Mouse (Mus musculus): Measurements from ENCODE around the gene Gpbp1l1. TPM values are rescaled to one million over a fixed set of nuclear protein-coding genes. Genes with fewer than 3 reads are reported as not detected.

Gpbp1l1 gene
- polyA plus RNA-seq, 1 experiment from 2014 or later = 50.3 TPM

Other genes with a start within 250 kb of the Gpbp1l1 start
- 28.3 and 38.9 TPM in 2 replicates for gene Mast2, start 93.5 kb upstream of the Gpbp1l1 start, polyA plus RNA-seq (2014; fragmentation: Nextera tagmentation; extraction: Ambion mirVana)
- 5.7 and 6.2 TPM in 2 replicates for gene Ipp, start 50.1 kb upstream of the Gpbp1l1 start, polyA plus RNA-seq (2014; fragmentation: Nextera tagmentation; extraction: Ambion mirVana)
- gene Tmem69, start 1.7 kb upstream of the Gpbp1l1 start, polyA plus RNA-seq (2014; fragmentation: Nextera tagmentation; extraction: Ambion mirVana) = 26.6 and 28.2 TPM in 2 replicates
- 1.3 and 1.6 TPM in 2 replicates for gene Ccdc17, start 39.0 kb downstream of the Gpbp1l1 start, polyA plus RNA-seq (2014; fragmentation: Nextera tagmentation; extraction: Ambion mirVana)
- 402 and 418 TPM in 2 replicates for gene Nasp, start 70.3 kb downstream of the Gpbp1l1 start, polyA plus RNA-seq (2014; fragmentation: Nextera tagmentation; extraction: Ambion mirVana)
- gene Akr1a1, start 94.0 kb downstream of the Gpbp1l1 start, polyA plus RNA-seq (2014; fragmentation: Nextera tagmentation; extraction: Ambion mirVana) = 677 and 736 TPM in 2 replicates
- 1,258 and 1,286 TPM in 2 replicates for gene Prdx1, start 127.9 kb downstream of the Gpbp1l1 start, polyA plus RNA-seq (2014; fragmentation: Nextera tagmentation; extraction: Ambion mirVana)
- 24.0 and 27.7 TPM in 2 replicates for gene Mmachc, start 150.7 kb downstream of the Gpbp1l1 start, polyA plus RNA-seq (2014; fragmentation: Nextera tagmentation; extraction: Ambion mirVana)
- 34.4 and 36.4 TPM in 2 replicates for gene Ccdc163, start 150.9 kb downstream of the Gpbp1l1 start, polyA plus RNA-seq (2014; fragmentation: Nextera tagmentation; extraction: Ambion mirVana)
- gene Tesk2, start 163.3 kb downstream of the Gpbp1l1 start, polyA plus RNA-seq (2014; fragmentation: Nextera tagmentation; extraction: Ambion mirVana) = 12.3 and 12.5 TPM in 2 replicates
- gene Toe1, start 250.0 kb downstream of the Gpbp1l1 start, polyA plus RNA-seq (2014; fragmentation: Nextera tagmentation; extraction: Ambion mirVana) = 41.1 and 43.3 TPM in 2 replicates

All from limb, embryonic 11.5 days (tissue).